Mouse (Mus musculus) stomach, embryonic 14.5 days (tissue): Measurements from ENCODE around the gene Chchd10. TPM values are rescaled to one million over a fixed set of nuclear protein-coding genes. Genes with fewer than 3 reads are reported as not detected.
A peak's percentile ranks its signal among the peaks of the same experiment; 100 is the strongest.

ENCODE experiments used
- ATAC-seq: fragments of 200-750 bp; cut with Nextera tagmentation; 2 replicates; pipeline ENCODE4 v1.8.0; 2017; ENCODE audit warnings: low read depth, moderate TSS enrichment; ENCODE audit not compliant: insufficient number of reproducible peaks, insufficient read depth, low FRiP score
- H3K27ac ChIP-seq: fragments of 300-500 bp; sonication (generic); 2 replicates; pipeline ENCODE4 v1.5.1; 2014; ENCODE audit warnings: mild to moderate bottlenecking, low read length, moderate library complexity, mixed read lengths
- H3K27me3 ChIP-seq: fragments of 300-500 bp; sonication (generic); 2 replicates; pipeline ENCODE4 v1.6.1; 2014; ENCODE audit warnings: low read length, control low read depth, mixed read lengths; ENCODE audit not compliant: control insufficient read depth, insufficient read depth
- H3K36me3 ChIP-seq: fragments of 300-500 bp; sonication (generic); 2 replicates; pipeline ENCODE4 v1.6.1; 2014; ENCODE audit warnings: mild to moderate bottlenecking, control low read depth, low read length, moderate library complexity, mixed read lengths; ENCODE audit not compliant: control insufficient read depth, insufficient read depth
- H3K4me1 ChIP-seq: fragments of 300-500 bp; sonication (generic); 2 replicates; pipeline ENCODE4 v1.6.1; 2014; ENCODE audit warnings: low read length, control low read depth, mixed read lengths; ENCODE audit not compliant: control insufficient read depth, insufficient read depth
- H3K4me2 ChIP-seq: fragments of 300-500 bp; sonication (generic); replicated peaks from 2 replicates; pipeline ENCODE4 v1.6.1; 2014; ENCODE audit warnings: low read depth, low read length, control low read depth
- H3K4me3 ChIP-seq: fragments of 300-500 bp; sonication (generic); 2 replicates; pipeline ENCODE4 v1.5.1; 2014; ENCODE audit warnings: low read depth, low read length, control low read depth
- H3K9ac ChIP-seq: fragments of 300-500 bp; sonication (generic); replicated peaks from 2 replicates; pipeline ENCODE4 v1.6.1; 2014; ENCODE audit warnings: low read depth, mild to moderate bottlenecking, control low read depth, low read length, moderate library complexity, mixed read lengths
- H3K9me3 ChIP-seq: fragments of 300-500 bp; sonication (generic); 2 replicates; pipeline ENCODE4 v1.6.1; 2016; ENCODE audit warnings: low read depth, low read length, control low read depth; ENCODE audit not compliant: control insufficient read depth
- WGBS: fragments of 180-500 bp; shearing (Covaris S2); extraction: QIAGEN DNeasy Blood & Tissue Kit; methylation state at CpG from one replicate; pipeline ENCODE4 v1.1.7; 2014; 5-methylcytosine and 5-hydroxymethylcytosine counted together
- polyA plus RNA-seq: library from polyadenylated mRNA; unstranded; fragments of >200 nt; fragmentation: Nextera tagmentation; extraction: Ambion mirVana; gene quantifications from 2 replicates; pipeline ENCODE4 v1.2.1, GENCODE M21; 2014

The Chchd10 gene
- polyA plus RNA-seq, 1 experiment from 2014 or later = 47.6 TPM

- ATAC-seq = peak; percentile 74
- 1% methylated on average over 44 of the region's 44 CpGs for WGBS
- peak overlapping the region; percentile 83 for H3K9ac ChIP-seq
- no peaks in the 10 kb centered on the region for H3K27me3 ChIP-seq
- peak overlapping the region; percentile 44; the same call in 1 of the 2 replicates for H3K27ac ChIP-seq
- peak overlapping the region; percentile 63 for H3K4me3 ChIP-seq
- peak overlapping the region; percentile 91 for H3K4me2 ChIP-seq
- H3K36me3 ChIP-seq = 0 out of 2 replicates have a peak, but pooled peaks cover 6% of the 10 kb centered on the region
- no peaks in the 10 kb centered on the region for H3K9me3 ChIP-seq
- peaks cover 24% of the 10 kb centered on the region for H3K4me1 ChIP-seq
These were observed 750 bp upstream of the Chchd10 start for GRCm38 (mm10) chr10:75932081-75932678.

- Histone ChIP-seq H3K4me3 (no peak overlapping the region), H3K9ac (no peak overlapping the region), H3K36me3 (no peaks in the 10 kb centered on the region), H3K9me3 (no peaks in the 10 kb centered on the region), H3K27me3 (no peaks in the 10 kb centered on the region), H3K4me2 (no peak overlapping the region), H3K4me1 (peaks cover 23% of the 10 kb centered on the region), H3K27ac (no peak overlapping the region)
- 71% methylated on average over 1 of the region's 1 CpGs for WGBS
- no peak for ATAC-seq
These were observed 2.1 kb downstream of the Chchd10 start for GRCm38 (mm10) chr10:75934991-75935390.

GRCm38 (mm10) chr10:75935680-75936541 lies 3.0 kb downstream of the Chchd10 start, which contains the start of gene Mmp11:
Mmp11 (minus strand) TSS chr10:75936496.
- Histone ChIP-seq H3K9ac (no peak within 1 kb of the TSS), H3K4me3 (peak within 1 kb of the TSS; percentile 37), H3K4me2 (peak within 1 kb of the TSS; percentile 45), H3K36me3 (no peaks in the 10 kb centered on the region), H3K27me3 (no peaks in the 10 kb centered on the region), H3K27ac (no peak within 1 kb of the TSS), H3K9me3 (no peaks in the 10 kb centered on the region), H3K4me1 (peaks cover 14% of the 10 kb centered on the region)
- ATAC-seq = peak; percentile 76
- 2% methylated on average over 51 of the region's 51 CpGs for WGBS

- no peaks in the 10 kb centered on the region for H3K27me3 ChIP-seq
- H3K4me3 ChIP-seq = no peak overlapping the region
- no peaks in the 10 kb centered on the region for H3K9me3 ChIP-seq
- no peak overlapping the region for H3K9ac ChIP-seq
- no peak overlapping the region for H3K27ac ChIP-seq
- no peak for ATAC-seq
- 50% methylated on average over 18 of the region's 18 CpGs for WGBS
- H3K4me1 ChIP-seq = peaks cover 4% of the 10 kb centered on the region; the same call in 1 of the 2 replicates
- H3K4me2 ChIP-seq = no peak overlapping the region
- H3K36me3 ChIP-seq = no peaks in the 10 kb centered on the region
These were observed 4.2 kb downstream of the Chchd10 start for GRCm38 (mm10) chr10:75936909-75937667.

- Histone ChIP-seq H3K36me3 (no peaks in the 10 kb centered on the region), H3K4me2 (no peak overlapping the region), H3K27me3 (no peaks in the 10 kb centered on the region), H3K9ac (no peak overlapping the region), H3K4me3 (no peak overlapping the region), H3K9me3 (no peaks in the 10 kb centered on the region), H3K27ac (no peak overlapping the region), H3K4me1 (0 out of 2 replicates have a peak, but pooled peaks cover 4% of the 10 kb centered on the region)
- WGBS = 56% methylated on average over 10 of the region's 10 CpGs
- ATAC-seq = no peak
These were observed 5.1 kb downstream of the Chchd10 start for GRCm38 (mm10) chr10:75937851-75938643.

GRCm38 (mm10) chr10:75939481-75940234 lies 6.7 kb downstream of the Chchd10 start:
- H3K4me1 ChIP-seq = peaks cover 11% of the 10 kb centered on the region; the same call in 1 of the 2 replicates
- 54% methylated on average over 9 of the region's 9 CpGs for WGBS
- no peak for ATAC-seq

GRCm38 (mm10) chr10:75940520-75940919 lies 7.6 kb downstream of the Chchd10 start, which contains the start of gene Gm867:
Gm867 (minus strand) TSS chr10:75940672.
- Histone ChIP-seq H3K36me3 (no peaks in the 10 kb centered on the region), H3K4me3 (no peak within 1 kb of the TSS), H3K9ac (no peak within 1 kb of the TSS), H3K9me3 (no peaks in the 10 kb centered on the region), H3K27me3 (no peaks in the 10 kb centered on the region), H3K4me2 (no peak within 1 kb of the TSS), H3K4me1 (peaks cover 11% of the 10 kb centered on the region; the same call in 1 of the 2 replicates), H3K27ac (no peak within 1 kb of the TSS)
- no peak for ATAC-seq
- 79% methylated on average over 5 of the region's 5 CpGs for WGBS

More at GRCm38 (mm10) chr10:75939481-75940234, 6.7 kb downstream of the Chchd10 start:
- no peak overlapping the region for H3K9ac ChIP-seq
- no peaks in the 10 kb centered on the region for H3K9me3 ChIP-seq
- no peak overlapping the region for H3K27ac ChIP-seq
- H3K36me3 ChIP-seq = no peaks in the 10 kb centered on the region
- H3K4me3 ChIP-seq = no peak overlapping the region
- no peak overlapping the region for H3K4me2 ChIP-seq
- no peaks in the 10 kb centered on the region for H3K27me3 ChIP-seq
